Mouse (Mus musculus) heart, adult 2 months (tissue): ENCODE measurements at regions not wholly inside any gene's neighbourhood (a gene's known extent, or its start where the extent isn't known, plus 50 kb on each side); places are given as distances from the start of the nearest gene placed in this dataset.
"Not testable (repeated sequence)": the region's sequence is repeated elsewhere in the genome, so short reads cannot be mapped to it uniquely, and the experiment has no call there.

Experiments
- DNase-seq, 2 experiments: peaks; one replicate each; pipeline ENCODE4 v3.0.0; 2021
- H3K27ac ChIP-seq: fragments of 200-600 bp; 2 replicates; pipeline ENCODE4 v1.8.1; 2022
- H3K27me3 ChIP-seq: fragments of 200-500 bp; 2 replicates; pipeline ENCODE4 v1.6.1; 2012; ENCODE audit warnings: mild to moderate bottlenecking, low read length, inconsistent platforms, mixed read lengths; ENCODE audit not compliant: control insufficient read depth, insufficient read depth
- H3K36me3 ChIP-seq: fragments of 200-500 bp; 2 replicates; pipeline ENCODE4 v1.6.1; 2012; ENCODE audit warnings: low read length, inconsistent platforms; ENCODE audit not compliant: control insufficient read depth, insufficient read depth
- H3K4me1 ChIP-seq: fragments of 200-500 bp; 2 replicates; pipeline ENCODE4 v1.6.1; 2011; ENCODE audit warnings: low read length; ENCODE audit not compliant: control insufficient read depth, insufficient read depth
- H3K4me3 ChIP-seq: fragments of 200-600 bp; 2 replicates; pipeline ENCODE4 v1.8.1; 2022
- H3K79me2 ChIP-seq: fragments of 200-500 bp; replicated peaks from 2 replicates; pipeline ENCODE4 v1.6.1; 2012; ENCODE audit warnings: mild to moderate bottlenecking, inconsistent platforms, low read length, moderate library complexity, mixed read lengths; ENCODE audit not compliant: control insufficient read depth, insufficient read depth
- H3K9ac ChIP-seq: fragments of 200-500 bp; 2 replicates; pipeline ENCODE4 v1.6.1; 2012; ENCODE audit warnings: low read depth, mild to moderate bottlenecking, control low read depth, inconsistent platforms, low read length, mixed read lengths
- CTCF ChIP-seq: fragments of 200-600 bp; IDR thresholded peaks from 2 replicates; pipeline ENCODE4 v1.8.1; 2022; ENCODE audit warnings: antibody characterized with exemption, mild to moderate bottlenecking, moderate library complexity
- EP300 ChIP-seq: fragments of 200-500 bp; IDR thresholded peaks from 2 replicates; pipeline ENCODE4 v1.6.1; 2011; ENCODE audit warnings: low read depth, low read length, control low read depth; ENCODE audit not compliant: insufficient read depth
- POLR2A ChIP-seq: fragments of 200-500 bp; IDR thresholded peaks from 2 replicates; pipeline ENCODE4 v1.6.1; 2011; ENCODE audit warnings: mild to moderate bottlenecking, low read depth, low read length, control low read depth; ENCODE audit not compliant: insufficient read depth
- WGBS: fragments of 180-500 bp; shearing (Covaris S2); methylation state at CpG from one replicate; pipeline ENCODE4 v1.1.7; 2018; 5-methylcytosine and 5-hydroxymethylcytosine counted together
- intact Hi-C: fragments of 180-260 bp; cut with DNase I; formaldehyde crosslinking; loops from one replicate; pipeline ENCODE4 v1.15.1; 2025

GRCm38 (mm10) chr1:128498042-128498772, 81.0 kb upstream of the Dars start:
- no peaks in the 10 kb centered on the region for H3K4me1 ChIP-seq
- TF ChIP-seq POLR2A: no peak
- no peak for TF ChIP-seq CTCF
- TF ChIP-seq EP300: no peak
- no peaks in the 10 kb centered on the region for H3K27me3 ChIP-seq
- H3K9ac ChIP-seq: no peak overlapping the region
- H3K27ac ChIP-seq: no peak overlapping the region
- H3K36me3 ChIP-seq: no peaks in the 10 kb centered on the region
- intact Hi-C loops: no loop called here
- no peak overlapping the region for H3K4me3 ChIP-seq
- H3K79me2 ChIP-seq: no peaks in the 10 kb centered on the region
- WGBS: 72% methylated on average over 9 of the region's 9 CpGs
- no peak for DNase-seq

GRCm38 (mm10) chr1:128492251-128492650, 75.1 kb upstream of the Dars start:
- TF ChIP-seq EP300 (no peak), POLR2A (no peak), CTCF (no peak)
- intact Hi-C loops: no loop called here
- Histone ChIP-seq H3K79me2 (no peaks in the 10 kb centered on the region), H3K4me3 (no peak overlapping the region), H3K9ac (no peak overlapping the region), H3K27me3 (no peaks in the 10 kb centered on the region), H3K36me3 (no peaks in the 10 kb centered on the region), H3K27ac (no peak overlapping the region), H3K4me1 (no peaks in the 10 kb centered on the region)
- 98% methylated on average over 2 of the region's 2 CpGs for WGBS
- DNase-seq: no peak

- H3K36me3 ChIP-seq, H3K79me2 ChIP-seq, intact Hi-C loops, H3K4me1 ChIP-seq, H3K27ac ChIP-seq, H3K4me3 ChIP-seq, H3K27me3 ChIP-seq, H3K9ac ChIP-seq, DNase-seq: not testable (repeated sequence)
- WGBS: 71% methylated on average over 4 of the region's 4 CpGs
These were observed 70.0 kb upstream of the Dars start for GRCm38 (mm10) chr1:128487181-128487580.

- no peak overlapping the region for H3K4me3 ChIP-seq
- intact Hi-C loops: no loop called here
- DNase-seq: no peak
- no peaks in the 10 kb centered on the region for H3K4me1 ChIP-seq
- TF ChIP-seq POLR2A (no peak), CTCF (no peak), EP300 (no peak)
- H3K79me2 ChIP-seq: no peaks in the 10 kb centered on the region
- no peak overlapping the region for H3K9ac ChIP-seq
- H3K27me3 ChIP-seq: no peaks in the 10 kb centered on the region
- H3K36me3 ChIP-seq: no peaks in the 10 kb centered on the region
- WGBS: 72% methylated on average over 6 of the region's 6 CpGs
- H3K27ac ChIP-seq: no peak overlapping the region
These were observed 61.2 kb upstream of the Dars start for GRCm38 (mm10) chr1:128478376-128478775.

- no peaks in the 10 kb centered on the region for H3K27me3 ChIP-seq
- H3K4me1 ChIP-seq: no peaks in the 10 kb centered on the region; the same call in 1 of the 2 replicates
- intact Hi-C loops: no loop called here
- H3K79me2 ChIP-seq: no peaks in the 10 kb centered on the region
- H3K9ac ChIP-seq: no peak overlapping the region
- DNase-seq: no peak
- no peak overlapping the region for H3K27ac ChIP-seq
- H3K36me3 ChIP-seq: no peaks in the 10 kb centered on the region
- no peak for TF ChIP-seq CTCF
- TF ChIP-seq POLR2A: no peak
- no peak for TF ChIP-seq EP300
- WGBS: 71% methylated on average over 2 of the region's 2 CpGs
- no peak overlapping the region for H3K4me3 ChIP-seq
These were observed 60.5 kb upstream of the Dars start for GRCm38 (mm10) chr1:128477653-128478052.

GRCm38 (mm10) chr1:128472713-128473230, 55.6 kb upstream of the Dars start:
- 29% methylated on average over 15 of the region's 15 CpGs for WGBS
- TF ChIP-seq POLR2A (no peak), CTCF (no peak), EP300 (0 out of 2 replicates have a peak, but pooled peaks have one; percentile 8)
- H3K27me3 ChIP-seq: no peaks in the 10 kb centered on the region
- H3K4me1 ChIP-seq: peaks cover 5% of the 10 kb centered on the region
- H3K4me3 ChIP-seq: peak overlapping the region; percentile 5; the same call in 1 of the 2 replicates
- H3K9ac ChIP-seq: no peak overlapping the region
- H3K36me3 ChIP-seq: no peaks in the 10 kb centered on the region
- no peak for DNase-seq
- no peaks in the 10 kb centered on the region for H3K79me2 ChIP-seq
- intact Hi-C loops: loop anchor here (2.0 kb wide), 2 partner anchors 16 to 118 kb away; no protein-coding TSS in a partner anchor
- peak overlapping the region; percentile 61 for H3K27ac ChIP-seq
